In the genomic region with DNA sequence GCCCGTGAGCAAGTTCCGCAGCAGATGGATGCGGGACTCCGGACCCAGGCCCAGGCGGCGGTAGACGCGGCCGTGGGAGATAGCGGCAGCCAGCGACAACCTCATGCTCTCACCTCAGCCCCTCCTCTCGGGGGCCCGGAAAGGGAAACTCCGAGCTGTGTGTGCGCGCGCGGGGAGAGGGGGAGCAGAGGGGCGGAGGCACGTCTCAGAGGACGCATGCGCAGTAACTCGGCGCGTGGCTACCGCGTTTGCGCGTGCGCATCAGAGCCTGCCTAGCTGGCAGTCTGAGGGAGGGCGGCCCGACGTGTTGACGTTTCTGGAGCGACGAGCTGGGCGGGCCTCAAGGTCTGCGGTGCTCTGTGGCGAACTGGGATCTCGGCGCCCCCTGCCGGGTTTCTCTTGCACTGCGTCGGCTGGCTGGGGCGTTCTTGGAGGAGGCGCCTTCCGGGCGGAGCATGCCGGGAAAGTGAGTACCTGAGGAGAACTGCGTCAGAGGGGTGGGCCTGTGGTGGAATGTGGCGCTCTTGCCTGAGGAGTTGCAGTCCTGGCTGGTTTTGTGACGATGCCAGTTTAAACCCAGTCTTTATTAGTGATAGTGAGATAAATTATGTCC, we compare ENCODE assay signal across 8 mouse cellular contexts. TPM values are rescaled to one million over a fixed set of nuclear protein-coding genes. Genes with fewer than 3 reads are reported as not detected.
DNase-seq lines count a peak whose midpoint lies in the region; ATAC-seq and TF ChIP-seq lines count a peak whose summit lies in the region.

A gene (minus strand): TSS at position 223 of the 613 bp plus-strand sequence.

- TF ChIP-seq CTCF in heart, adult 2 months (IDR thresholded peaks at IDR 0.05): no peak

- peak within 1 kb of the TSS; percentile 69 for H3K4me3 ChIP-seq in embryonic facial prominence, embryonic 14.5 days (ENCODE audit: low read depth, low read length)
- peak within 1 kb of the TSS; percentile 64 for H3K4me3 ChIP-seq in heart, adult 2 months
- peak within 1 kb of the TSS; percentile 83 for H3K4me3 ChIP-seq in limb, embryonic 13.5 days
- H3K4me3 ChIP-seq in midbrain, embryonic 16.5 days (ENCODE audit: low read depth, low read length): peak within 1 kb of the TSS; percentile 55

- H3K9me3 ChIP-seq in embryonic facial prominence, embryonic 14.5 days (ENCODE audit: control insufficient read depth, low read length): no peaks in the 10 kb centered on the region
- peaks cover 4% of the 10 kb centered on the region; the same call in 1 of the 2 replicates for H3K9me3 ChIP-seq in limb, embryonic 13.5 days
- no peaks in the 10 kb centered on the region for H3K9me3 ChIP-seq in midbrain, embryonic 16.5 days (replicated peaks; ENCODE audit: control insufficient read depth, low read length, poor library complexity, severe bottlenecking)

- TF ChIP-seq POLR2A in heart, adult 2 months (IDR thresholded peaks at IDR 0.05; ENCODE audit: insufficient read depth, low read depth, low read length): peak; percentile 79

- peak; percentile 65; the same call in 1 of the 2 replicates for TF ChIP-seq EP300 in heart, adult 2 months (IDR thresholded peaks at IDR 0.05; ENCODE audit: insufficient read depth, low read depth, low read length)

- H3K27me3 ChIP-seq in embryonic facial prominence, embryonic 14.5 days (replicated peaks; ENCODE audit: control insufficient read depth, insufficient read depth, low read length): no peaks in the 10 kb centered on the region
- no peaks in the 10 kb centered on the region for H3K27me3 ChIP-seq in heart, adult 2 months (ENCODE audit: control insufficient read depth, insufficient read depth, low read length)
- no peaks in the 10 kb centered on the region for H3K27me3 ChIP-seq in limb, embryonic 13.5 days
- no peaks in the 10 kb centered on the region for H3K27me3 ChIP-seq in midbrain, embryonic 16.5 days (ENCODE audit: control insufficient read depth, insufficient read depth, low read depth, low read length)

- peak within 1 kb of the TSS; percentile 87 for H3K27ac ChIP-seq in embryonic facial prominence, embryonic 14.5 days (replicated peaks; ENCODE audit: low read depth, low read length)
- H3K27ac ChIP-seq in heart, adult 2 months: peak within 1 kb of the TSS; percentile 92
- peak within 1 kb of the TSS; percentile 95 for H3K27ac ChIP-seq in limb, embryonic 13.5 days
- H3K27ac ChIP-seq in midbrain, embryonic 16.5 days (ENCODE audit: low read length): peak within 1 kb of the TSS; percentile 88

- WGBS in embryonic facial prominence, embryonic 14.5 days: under 1% methylated on average over 36 of the region's 52 CpGs
- under 1% methylated on average over 51 of the region's 52 CpGs for WGBS in heart, adult 2 months
- WGBS in limb, embryonic 13.5 days: under 1% methylated on average over 52 of the region's 52 CpGs
- under 1% methylated on average over 52 of the region's 52 CpGs for WGBS in midbrain, embryonic 16.5 days

- H3K36me3 ChIP-seq in embryonic facial prominence, embryonic 14.5 days (ENCODE audit: control insufficient read depth, insufficient read depth, low read length): peaks cover 18% of the 10 kb centered on the region
- H3K36me3 ChIP-seq in heart, adult 2 months (ENCODE audit: control insufficient read depth, insufficient read depth, low read length): peaks cover 20% of the 10 kb centered on the region
- peaks cover 29% of the 10 kb centered on the region for H3K36me3 ChIP-seq in limb, embryonic 13.5 days
- H3K36me3 ChIP-seq in midbrain, embryonic 16.5 days (ENCODE audit: control insufficient read depth, insufficient read depth, low read length): peaks cover 6% of the 10 kb centered on the region

- DNase-seq in 3T3-L1 (ENCODE audit: low read depth, low spot score): peak; percentile 98
- peak; percentile 99 for DNase-seq in adrenal gland, postnatal 4 days (ENCODE audit: low spot score in 2 of 2)
- peak; percentile 99 for DNase-seq in embryonic facial prominence, embryonic 14.5 days (ENCODE audit: low spot score)
- DNase-seq in heart, adult 2 months: peak; percentile 100
- DNase-seq in kidney, adult 8-10 months: peak; percentile 100
- DNase-seq in spleen, postnatal 10 days (ENCODE audit: low spot score in 2 of 2): peak; percentile 99

- intact Hi-C loops in heart, adult 2 months (cut with DNase I): loop anchor here (1.0 to 10.0 kb wide), 7 partner anchors 32 to 414 kb away; a partner anchor contains a TSS

- peaks cover 2% of the 10 kb centered on the region; the same call in 1 of the 2 replicates for H3K79me2 ChIP-seq in heart, adult 2 months (replicated peaks; ENCODE audit: control insufficient read depth, insufficient read depth, low read length)

- H3K4me1 ChIP-seq in embryonic facial prominence, embryonic 14.5 days (ENCODE audit: control insufficient read depth, insufficient read depth, low read length): 0 out of 2 replicates have a peak, but pooled peaks cover 5% of the 10 kb centered on the region
- peaks cover 8% of the 10 kb centered on the region for H3K4me1 ChIP-seq in heart, adult 2 months (ENCODE audit: control insufficient read depth, insufficient read depth, low read length)
- peaks cover 11% of the 10 kb centered on the region for H3K4me1 ChIP-seq in limb, embryonic 13.5 days
- peaks cover 12% of the 10 kb centered on the region for H3K4me1 ChIP-seq in midbrain, embryonic 16.5 days (ENCODE audit: control insufficient read depth, insufficient read depth, low read length)

- H3K9ac ChIP-seq in embryonic facial prominence, embryonic 14.5 days (ENCODE audit: low read depth, low read length): peak within 1 kb of the TSS; percentile 89
- H3K9ac ChIP-seq in heart, adult 2 months (ENCODE audit: low read depth, low read length): peak within 1 kb of the TSS; percentile 94
- H3K9ac ChIP-seq in limb, embryonic 13.5 days: peak within 1 kb of the TSS; percentile 94
- H3K9ac ChIP-seq in midbrain, embryonic 16.5 days (ENCODE audit: low read depth, low read length): peak within 1 kb of the TSS; percentile 83

- ATAC-seq in embryonic facial prominence, embryonic 14.5 days (ENCODE audit: low read depth): peak; percentile 98
- ATAC-seq in limb, embryonic 13.5 days (ENCODE audit: low FRiP score, low read depth): peak; percentile 98
- peak; percentile 98 for ATAC-seq in midbrain, embryonic 16.5 days

- H3K4me2 ChIP-seq in embryonic facial prominence, embryonic 14.5 days (ENCODE audit: low read depth, low read length): peak within 1 kb of the TSS; percentile 66
- H3K4me2 ChIP-seq in limb, embryonic 13.5 days (replicated peaks): peak within 1 kb of the TSS; percentile 73
- H3K4me2 ChIP-seq in midbrain, embryonic 16.5 days (ENCODE audit: low read length): peak within 1 kb of the TSS; percentile 73

RNA-seq across cellular contexts. Expression of the gene that starts here (rescaled TPM):
- total RNA-seq in adrenal gland, postnatal 4 days (2021): 100 to 1,000 TPM; 170 to 182 TPM
- 333 and 347 TPM in 2 replicates for polyA plus RNA-seq in embryonic facial prominence, embryonic 14.5 days (2014; fragmentation: Nextera tagmentation; extraction: Ambion mirVana)
- total RNA-seq in heart, adult 2 months (2021): 100 to 1,000 TPM in 1 of 2 experiments, 10 to 100 TPM in 1; 93.1 to 133 TPM
- 139 and 144 TPM in 2 replicates for polyA plus RNA-seq in heart, adult 2 months (2012; rRNA removed)
- polyA plus RNA-seq in limb, embryonic 13.5 days (2015; fragmentation: Nextera tagmentation; extraction: Ambion mirVana): 341 and 356 TPM in 2 replicates
- polyA plus RNA-seq in midbrain, embryonic 16.5 days (2015; fragmentation: Nextera tagmentation; extraction: Ambion mirVana): 160 TPM in 2 replicates

Comparison
In these comparisons a context has a peak if more than half of its experiments do, and no peak if none do; other contexts are left out.
1. Peak in every context shown above with its lines: DNase-seq, ATAC-seq, H3K4me3 ChIP-seq and H3K27ac ChIP-seq.